Mouse (Mus musculus) liver, adult 2 months (tissue): ENCODE data around the gene Dglucy.

Source experiments
- CTCF ChIP-seq: fragments of 200-500 bp; IDR thresholded peaks from 2 replicates; pipeline ENCODE4 v1.5.1; 2011; ENCODE audit warnings: low read depth, low read length, control low read depth
- POLR2A ChIP-seq: fragments of 200-500 bp; IDR thresholded peaks from 2 replicates; pipeline ENCODE4 v1.6.1; 2011; ENCODE audit warnings: low read length, control low read depth; ENCODE audit not compliant: insufficient read depth; ENCODE audit errors: extremely low read depth

DNA sequence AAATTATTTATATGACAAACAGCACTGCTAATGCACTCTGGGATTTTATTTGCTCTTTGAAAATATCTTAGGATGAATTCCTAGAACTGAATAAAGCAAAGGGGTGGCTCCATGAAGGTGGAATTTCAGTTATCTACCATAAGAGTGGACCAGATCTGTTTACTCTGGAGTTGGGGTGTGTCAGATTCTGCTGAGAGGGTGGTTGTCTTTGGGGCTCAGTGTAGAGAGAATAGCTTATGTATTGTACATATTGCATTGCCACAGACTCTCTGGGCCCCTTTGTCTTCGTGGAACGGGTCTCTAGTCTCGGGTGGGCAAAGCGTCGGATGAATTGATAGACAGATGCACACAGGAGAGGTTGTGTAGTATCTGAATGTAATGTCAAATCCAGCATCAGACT lies 38.0 kb downstream of the Dglucy start:
- TF ChIP-seq CTCF (no peak), POLR2A (no peak)
